Comparison of ENCODE assay signal across 16 mouse cellular contexts in the genomic region with DNA sequence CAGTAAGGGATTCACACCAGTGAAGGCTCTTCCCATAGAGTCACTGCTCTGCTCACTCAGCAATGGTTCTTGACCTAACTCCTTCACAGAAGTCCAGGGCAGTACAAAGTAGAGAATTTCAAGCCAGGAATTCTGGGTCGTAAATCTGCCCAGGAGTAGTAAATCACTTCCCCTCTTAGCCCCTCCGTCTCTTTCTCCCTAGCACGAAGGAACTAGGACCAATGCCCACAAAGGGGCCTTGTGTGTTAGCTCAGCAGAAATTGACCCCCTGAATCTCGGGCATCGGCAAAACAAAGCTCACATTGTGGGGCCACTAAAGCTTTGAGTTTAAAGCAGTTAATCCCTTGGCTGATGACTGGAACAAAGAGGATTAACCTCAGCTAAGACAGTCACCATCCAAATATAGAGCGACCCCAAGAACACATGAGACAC. TPM values are rescaled to one million over a fixed set of nuclear protein-coding genes. Genes with fewer than 3 reads are reported as not detected.
DNase-seq lines count a peak whose midpoint lies in the region; ATAC-seq and TF ChIP-seq lines count a peak whose summit lies in the region.
"Had no signal": no experiment of that assay in that cellular context is flagged by ENCODE, and none has a peak within 500 bp of the region (broad histone marks: within the 10 kb centered on the region; RNA-seq: fewer than 3 reads in every experiment).

No protein-coding gene starts in this region.

- DNase-seq in hindbrain, postnatal 0 days (ENCODE audit: low spot score), result no peak
- no peak for DNase-seq in hindbrain, embryonic 10.5 days (ENCODE audit: low spot score)
- DNase-seq in embryo, embryonic 10.5 days (ENCODE audit: low spot score), result peak; percentile 77
- peak; percentile 80 for DNase-seq in forelimb bud, embryonic 11.5 days (ENCODE audit: low read depth, low spot score)
- peak; percentile 41 for DNase-seq in neural tube, embryonic 10.5 days (ENCODE audit: extremely low spot score, low spot score)
- no peak for DNase-seq in lung, adult 18-20 months
- DNase-seq in liver, postnatal 0 days, result no peak
- DNase-seq: heart, postnatal 14 days; layer of hippocampus, postnatal 36 days; liver, embryonic 13.5 days; lung, postnatal 36 days had no signal

- TF ChIP-seq EP300 in liver, postnatal 0 days (IDR thresholded peaks at IDR 0.05; ENCODE audit: low read depth), result no peak

- H3K4me2 ChIP-seq in hindbrain, postnatal 0 days (ENCODE audit: low read depth, low read length), result no peak overlapping the region
- H3K4me2 ChIP-seq in liver, postnatal 0 days (ENCODE audit: low read depth, low read length), result no peak overlapping the region
- H3K4me2 ChIP-seq: liver, embryonic 13.5 days had no signal

- H3K27ac ChIP-seq in hindbrain, postnatal 0 days, result no peak overlapping the region
- H3K27ac ChIP-seq in hindbrain, embryonic 10.5 days, result no peak overlapping the region
- no peak overlapping the region for H3K27ac ChIP-seq in liver, postnatal 0 days (ENCODE audit: low read depth)
- H3K27ac ChIP-seq: liver, embryonic 13.5 days had no signal

- 28% methylated on average over 6 of the region's 6 CpGs for WGBS in hindbrain, postnatal 0 days
- 29% methylated on average over 6 of the region's 6 CpGs for WGBS in hindbrain, embryonic 10.5 days
- WGBS in liver, postnatal 0 days (ENCODE audit: insufficient replicate concordance), result 40% methylated on average over 6 of the region's 6 CpGs

- no peaks in the 10 kb centered on the region for H3K36me3 ChIP-seq in hindbrain, postnatal 0 days (ENCODE audit: insufficient read depth, low read length)
- H3K36me3 ChIP-seq in hindbrain, embryonic 10.5 days, result no peaks in the 10 kb centered on the region
- no peaks in the 10 kb centered on the region for H3K36me3 ChIP-seq in liver, postnatal 0 days (replicated peaks; ENCODE audit: insufficient read depth, low read length)
- H3K36me3 ChIP-seq: liver, embryonic 13.5 days had no signal

- peak; percentile 32; the same call in 1 of the 2 replicates for ATAC-seq in hindbrain, postnatal 0 days
- no peak for ATAC-seq in megakaryocyte-erythroid progenitor cell, adult 5-6 weeks (replicated peaks; ENCODE audit: low FRiP score, low TSS enrichment, poor library complexity, severe bottlenecking)
- ATAC-seq in liver, postnatal 0 days, result no peak
- ATAC-seq: CD4-positive, CD25-positive, alpha-beta regulatory T cell, adult 4 months; forebrain, embryonic 16.5 days; intestine, embryonic 16.5 days had no signal

- H3K9ac ChIP-seq in hindbrain, postnatal 0 days (replicated peaks; ENCODE audit: low read length), result no peak overlapping the region
- H3K9ac ChIP-seq in liver, postnatal 0 days (replicated peaks), result no peak overlapping the region
- H3K9ac ChIP-seq: liver, embryonic 13.5 days had no signal

- TF ChIP-seq CTCF in hindbrain, postnatal 0 days (IDR thresholded peaks at IDR 0.05; ENCODE audit: low read depth), result no peak
- TF ChIP-seq CTCF in liver, postnatal 0 days (IDR thresholded peaks at IDR 0.05; ENCODE audit: low read depth), result no peak

- H3K4me3 ChIP-seq in hindbrain, postnatal 0 days (ENCODE audit: low read length), result no peak overlapping the region
- H3K4me3 ChIP-seq in hindbrain, embryonic 10.5 days, result no peak overlapping the region
- H3K4me3 ChIP-seq in liver, postnatal 0 days (ENCODE audit: low read depth, low read length), result no peak overlapping the region
- H3K4me3 ChIP-seq: liver, embryonic 13.5 days had no signal

- H3K4me1 ChIP-seq in hindbrain, postnatal 0 days (ENCODE audit: insufficient read depth, low read length), result peaks cover 15% of the 10 kb centered on the region
- peaks cover 25% of the 10 kb centered on the region for H3K4me1 ChIP-seq in hindbrain, embryonic 10.5 days (replicated peaks)
- no peaks in the 10 kb centered on the region for H3K4me1 ChIP-seq in liver, postnatal 0 days (ENCODE audit: insufficient read depth)
- H3K4me1 ChIP-seq: liver, embryonic 13.5 days had no signal

- no peaks in the 10 kb centered on the region for H3K27me3 ChIP-seq in hindbrain, postnatal 0 days (ENCODE audit: insufficient read depth, low read length)
- peaks cover 14% of the 10 kb centered on the region; the same call in 1 of the 2 replicates for H3K27me3 ChIP-seq in hindbrain, embryonic 10.5 days (ENCODE audit: insufficient read depth, poor library complexity, severe bottlenecking)
- H3K27me3 ChIP-seq in liver, postnatal 0 days (ENCODE audit: insufficient read depth, low read length), result no peaks in the 10 kb centered on the region
- H3K27me3 ChIP-seq: liver, embryonic 13.5 days had no signal

- H3K9me3 ChIP-seq in hindbrain, postnatal 0 days (ENCODE audit: low read length), result no peaks in the 10 kb centered on the region
- no peaks in the 10 kb centered on the region for H3K9me3 ChIP-seq in hindbrain, embryonic 10.5 days
- no peaks in the 10 kb centered on the region for H3K9me3 ChIP-seq in liver, postnatal 0 days (ENCODE audit: low read length)
- H3K9me3 ChIP-seq: liver, embryonic 13.5 days had no signal

RNA-seq across cellular contexts. Expression of a gene that starts 12.4 kb away (rescaled TPM):
- 55.7 and 57.7 TPM in 2 replicates for total RNA-seq in hindbrain, postnatal 0 days (2014; rRNA removed)
- 21.6 and 21.8 TPM in 2 replicates for polyA plus RNA-seq in hindbrain, postnatal 0 days (2015; fragmentation: Nextera tagmentation; extraction: Ambion mirVana)
- polyA plus RNA-seq in hindbrain, embryonic 10.5 days (2016; fragmentation: Nextera tagmentation; extraction: Ambion mirVana), result 0.92 and 1.4 TPM in 2 replicates
- total RNA-seq in megakaryocyte-erythroid progenitor cell, adult 5-6 weeks (2014; fragmentation: Nextera tagmentation), result not detected in 2 replicates
- total RNA-seq in megakaryocyte-erythroid progenitor cell, adult 5-6 weeks (2017), result not detected in 2 replicates
- polyA plus RNA-seq in liver, postnatal 0 days (2015; fragmentation: Nextera tagmentation; extraction: Ambion mirVana), result not detected in 2 replicates
- total RNA-seq: common myeloid progenitor, adult 5-6 weeks had no signal
- polyA plus RNA-seq: CD4-positive, CD25-positive, alpha-beta regulatory T cell, adult 4 months had no signal

Comparison
In these comparisons a context has a peak if more than half of its experiments do, and no peak if none do; other contexts are left out.
1. DNase-seq: peak in embryo, embryonic 10.5 days (single experiment), forelimb bud, embryonic 11.5 days (single experiment) and neural tube, embryonic 10.5 days (single experiment); none in hindbrain, postnatal 0 days (single experiment), hindbrain, embryonic 10.5 days (single experiment), lung, adult 18-20 months (0 of 2) and liver, postnatal 0 days (single experiment).